In the genomic region with DNA sequence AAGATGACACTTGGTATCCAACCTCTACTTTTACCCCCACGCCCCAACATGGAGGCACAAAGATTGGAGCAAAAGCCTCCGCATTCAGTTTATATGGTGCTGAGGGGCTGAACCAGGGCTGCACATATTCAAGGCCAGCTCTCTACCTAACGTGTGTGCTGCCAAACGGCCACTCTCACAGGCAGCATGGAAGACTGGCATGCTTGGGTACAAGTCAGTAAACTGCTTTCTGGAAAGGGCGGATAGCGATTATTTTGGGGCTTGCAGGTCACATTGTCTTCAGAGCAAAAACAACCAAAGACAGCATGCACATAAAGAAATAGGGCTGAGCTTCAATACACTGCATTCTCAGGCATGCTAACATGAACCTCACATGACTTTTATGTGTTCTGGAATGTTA, we compare ENCODE assay signal across 18 mouse cellular contexts. TPM values are rescaled to one million over a fixed set of nuclear protein-coding genes. Genes with fewer than 3 reads are reported as not detected.
DNase-seq lines count a peak whose midpoint lies in the region; ATAC-seq lines count a peak whose summit lies in the region.
"Had no signal": no experiment of that assay in that cellular context is flagged by ENCODE, and none has a peak within 500 bp of the region (broad histone marks: within the 10 kb centered on the region; RNA-seq: fewer than 3 reads in every experiment).

No protein-coding gene starts in this region.

- DNase-seq in hindbrain, embryonic 10.5 days (ENCODE audit: low spot score): no peak
- no peak for DNase-seq in hindbrain, embryonic 11.5 days (ENCODE audit: low spot score)
- peak; percentile 25 for DNase-seq in limb, embryonic 11.5 days (ENCODE audit: low spot score)
- DNase-seq in urinary bladder, postnatal 10 days (ENCODE audit: low spot score): no peak
- DNase-seq: adrenal gland, postnatal 14 days; cerebellum, adult 11-12 months; cerebellum, adult 9-10 months; cerebellum, postnatal 25 days; heart, adult 2 months had no signal

- H3K36me3 ChIP-seq in hindbrain, embryonic 10.5 days: no peaks in the 10 kb centered on the region
- H3K36me3 ChIP-seq in hindbrain, embryonic 11.5 days (ENCODE audit: control insufficient read depth, insufficient read depth, low read length): no peaks in the 10 kb centered on the region
- H3K36me3 ChIP-seq in embryonic facial prominence, embryonic 12.5 days: no peaks in the 10 kb centered on the region
- H3K36me3 ChIP-seq in limb, embryonic 11.5 days (ENCODE audit: control insufficient read depth, insufficient read depth, low read length): no peaks in the 10 kb centered on the region
- no peaks in the 10 kb centered on the region for H3K36me3 ChIP-seq in neural tube, embryonic 15.5 days
- H3K36me3 ChIP-seq: forebrain, embryonic 15.5 days; heart, embryonic 12.5 days; hindbrain, embryonic 12.5 days had no signal

- no peak overlapping the region for H3K4me2 ChIP-seq in hindbrain, embryonic 11.5 days (replicated peaks; ENCODE audit: low read depth, low read length)
- no peak overlapping the region for H3K4me2 ChIP-seq in embryonic facial prominence, embryonic 12.5 days (replicated peaks)
- H3K4me2 ChIP-seq in limb, embryonic 11.5 days (ENCODE audit: low read depth, severe bottlenecking): no peak overlapping the region
- H3K4me2 ChIP-seq in neural tube, embryonic 15.5 days: no peak overlapping the region
- H3K4me2 ChIP-seq: forebrain, embryonic 15.5 days; heart, embryonic 12.5 days; hindbrain, embryonic 12.5 days had no signal

- H3K9me3 ChIP-seq in hindbrain, embryonic 10.5 days: no peaks in the 10 kb centered on the region
- no peaks in the 10 kb centered on the region for H3K9me3 ChIP-seq in hindbrain, embryonic 11.5 days (ENCODE audit: control insufficient read depth, low read length)
- no peaks in the 10 kb centered on the region for H3K9me3 ChIP-seq in embryonic facial prominence, embryonic 12.5 days
- H3K9me3 ChIP-seq in limb, embryonic 11.5 days (ENCODE audit: control insufficient read depth, low read length): no peaks in the 10 kb centered on the region
- no peaks in the 10 kb centered on the region for H3K9me3 ChIP-seq in neural tube, embryonic 15.5 days (replicated peaks)
- H3K9me3 ChIP-seq: forebrain, embryonic 15.5 days; heart, embryonic 12.5 days; hindbrain, embryonic 12.5 days had no signal

- H3K27me3 ChIP-seq in hindbrain, embryonic 10.5 days (ENCODE audit: insufficient read depth, poor library complexity, severe bottlenecking): no peaks in the 10 kb centered on the region
- H3K27me3 ChIP-seq in hindbrain, embryonic 11.5 days (ENCODE audit: control insufficient read depth, insufficient read depth, low read length): no peaks in the 10 kb centered on the region
- H3K27me3 ChIP-seq in embryonic facial prominence, embryonic 12.5 days: no peaks in the 10 kb centered on the region
- H3K27me3 ChIP-seq in limb, embryonic 11.5 days (ENCODE audit: control insufficient read depth, insufficient read depth, low read length): no peaks in the 10 kb centered on the region
- H3K27me3 ChIP-seq in neural tube, embryonic 15.5 days (replicated peaks): no peaks in the 10 kb centered on the region
- H3K27me3 ChIP-seq: CH12.LX; forebrain, embryonic 15.5 days; heart, embryonic 12.5 days; hindbrain, embryonic 12.5 days; Patski had no signal

- peak overlapping the region; percentile 59; the same call in 1 of the 2 replicates for H3K27ac ChIP-seq in hindbrain, embryonic 10.5 days
- no peak overlapping the region for H3K27ac ChIP-seq in hindbrain, embryonic 11.5 days (ENCODE audit: low read depth, low read length)
- H3K27ac ChIP-seq in embryonic facial prominence, embryonic 12.5 days: peak overlapping the region; percentile 69
- H3K27ac ChIP-seq in limb, embryonic 11.5 days (replicated peaks; ENCODE audit: low read depth, low read length): no peak overlapping the region
- H3K27ac ChIP-seq in neural tube, embryonic 15.5 days (replicated peaks): no peak overlapping the region
- H3K27ac ChIP-seq: forebrain, embryonic 15.5 days; heart, adult 2 months; hindbrain, embryonic 12.5 days; hindbrain, postnatal 0 days had no signal

- no peak overlapping the region for H3K9ac ChIP-seq in hindbrain, embryonic 11.5 days (ENCODE audit: low read depth, low read length)
- no peak overlapping the region for H3K9ac ChIP-seq in embryonic facial prominence, embryonic 12.5 days
- H3K9ac ChIP-seq in limb, embryonic 11.5 days (ENCODE audit: low read length): no peak overlapping the region
- no peak overlapping the region for H3K9ac ChIP-seq in neural tube, embryonic 15.5 days (replicated peaks)
- H3K9ac ChIP-seq: forebrain, embryonic 15.5 days; heart, embryonic 12.5 days; hindbrain, embryonic 12.5 days had no signal

- no peak for ATAC-seq in hindbrain, embryonic 11.5 days (ENCODE audit: low FRiP score)
- ATAC-seq in embryonic facial prominence, embryonic 12.5 days (ENCODE audit: insufficient number of reproducible peaks, insufficient read depth, low FRiP score, low TSS enrichment): no peak
- ATAC-seq in limb, embryonic 11.5 days (ENCODE audit: insufficient number of reproducible peaks, low FRiP score, low TSS enrichment, low read depth): no peak
- ATAC-seq in neural tube, embryonic 15.5 days (ENCODE audit: low FRiP score): no peak
- ATAC-seq: activated CD4-positive, CD25-positive, alpha-beta regulatory T cell, adult 4 months; forebrain, embryonic 15.5 days; hindbrain, postnatal 0 days; Patski had no signal

- 79% methylated on average over 6 of the region's 6 CpGs for whole genome bisulfite sequencing in hindbrain, embryonic 10.5 days
- WGBS in hindbrain, embryonic 11.5 days: 72% methylated on average over 6 of the region's 6 CpGs
- 65% methylated on average over 6 of the region's 6 CpGs for WGBS in embryonic facial prominence, embryonic 12.5 days
- 66% methylated on average over 6 of the region's 6 CpGs for WGBS in limb, embryonic 11.5 days
- 77% methylated on average over 6 of the region's 6 CpGs for WGBS in neural tube, embryonic 15.5 days

- H3K4me3 ChIP-seq in hindbrain, embryonic 10.5 days: no peak overlapping the region
- H3K4me3 ChIP-seq in hindbrain, embryonic 11.5 days (ENCODE audit: low read depth, low read length): no peak overlapping the region
- no peak overlapping the region for H3K4me3 ChIP-seq in embryonic facial prominence, embryonic 12.5 days
- no peak overlapping the region for H3K4me3 ChIP-seq in limb, embryonic 11.5 days (ENCODE audit: low read depth, low read length)
- no peak overlapping the region for H3K4me3 ChIP-seq in neural tube, embryonic 15.5 days (replicated peaks)
- H3K4me3 ChIP-seq: forebrain, embryonic 15.5 days; heart, adult 2 months; heart, embryonic 12.5 days; hindbrain, embryonic 12.5 days had no signal

- peaks cover 42% of the 10 kb centered on the region for H3K4me1 ChIP-seq in hindbrain, embryonic 10.5 days (replicated peaks)
- H3K4me1 ChIP-seq in hindbrain, embryonic 11.5 days (replicated peaks; ENCODE audit: control insufficient read depth, insufficient read depth, low read length): peaks cover 17% of the 10 kb centered on the region
- peaks cover 37% of the 10 kb centered on the region for H3K4me1 ChIP-seq in embryonic facial prominence, embryonic 12.5 days
- H3K4me1 ChIP-seq in limb, embryonic 11.5 days (ENCODE audit: control insufficient read depth, insufficient read depth, low read length): peaks cover 27% of the 10 kb centered on the region
- peaks cover 26% of the 10 kb centered on the region for H3K4me1 ChIP-seq in neural tube, embryonic 15.5 days

RNA-seq across cellular contexts. Expression of a gene that starts 44.8 kb away (rescaled TPM):
- polyA plus RNA-seq in hindbrain, embryonic 10.5 days (2016; fragmentation: Nextera tagmentation; extraction: Ambion mirVana): 52.3 and 71.6 TPM in 2 replicates
- polyA plus RNA-seq in hindbrain, embryonic 11.5 days (2014; fragmentation: Nextera tagmentation; extraction: Ambion mirVana): 55.4 and 72.3 TPM in 2 replicates
- polyA plus RNA-seq in embryonic facial prominence, embryonic 12.5 days (2016; fragmentation: Nextera tagmentation; extraction: Ambion mirVana): 82.4 and 84.9 TPM in 2 replicates
- 76.8 and 86.9 TPM in 2 replicates for polyA plus RNA-seq in limb, embryonic 11.5 days (2014; fragmentation: Nextera tagmentation; extraction: Ambion mirVana)
- polyA plus RNA-seq in neural tube, embryonic 15.5 days (2015; fragmentation: Nextera tagmentation; extraction: Ambion mirVana): 64.6 and 64.9 TPM in 2 replicates

Comparison
In these comparisons a context has a peak if more than half of its experiments do, and no peak if none do; other contexts are left out.
1. H3K27ac ChIP-seq: peak in hindbrain, embryonic 10.5 days (single experiment) and embryonic facial prominence, embryonic 12.5 days (single experiment); none in hindbrain, embryonic 11.5 days (single experiment), limb, embryonic 11.5 days (single experiment) and neural tube, embryonic 15.5 days (single experiment).